ENCODE assay signal across 7 mouse cellular contexts in the genomic region with DNA sequence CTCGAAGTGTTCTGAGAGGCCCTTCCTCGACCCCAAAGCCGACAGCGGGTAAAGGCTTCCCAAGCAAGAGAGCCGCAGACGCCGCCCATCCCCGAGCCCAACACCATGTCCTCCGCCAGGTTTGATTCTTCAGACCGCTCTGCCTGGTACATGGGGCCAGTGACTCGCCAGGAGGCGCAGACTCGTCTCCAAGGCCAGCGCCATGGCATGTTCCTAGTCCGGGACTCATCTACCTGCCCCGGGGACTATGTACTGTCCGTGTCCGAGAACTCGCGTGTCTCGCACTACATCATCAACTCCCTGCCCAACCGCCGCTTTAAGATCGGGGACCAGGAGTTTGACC. TPM values are rescaled to one million over a fixed set of nuclear protein-coding genes. Genes with fewer than 3 reads are reported as not detected.
A peak's percentile ranks its signal among the peaks of the same experiment; 100 is the strongest.
DNase-seq lines count a peak whose midpoint lies in the region; ATAC-seq and TF ChIP-seq lines count a peak whose summit lies in the region.

No protein-coding gene starts in this region.

- no peak for DNase-seq in thymus, adult 2 months
- DNase-seq in thymus, postnatal 36 days, result no peak
- no peak for DNase-seq in brain, embryonic 14.5 days (ENCODE audit: low read depth)
- no peak for DNase-seq in liver, embryonic 11.5 days (ENCODE audit: low spot score)

- no peaks in the 10 kb centered on the region for H3K36me3 ChIP-seq in thymus, adult 2 months (ENCODE audit: control insufficient read depth, insufficient read depth, low read length)
- H3K36me3 ChIP-seq in forebrain, embryonic 12.5 days (replicated peaks), result peaks cover 23% of the 10 kb centered on the region
- peaks cover 5% of the 10 kb centered on the region; the same call in 1 of the 2 replicates for H3K36me3 ChIP-seq in intestine, embryonic 16.5 days (ENCODE audit: control insufficient read depth, insufficient read depth, low read length)
- H3K36me3 ChIP-seq in liver, embryonic 11.5 days (ENCODE audit: control insufficient read depth, insufficient read depth, low read length), result peaks cover 17% of the 10 kb centered on the region; the same call in 1 of the 2 replicates

- peak overlapping the region; percentile 94 for H3K4me3 ChIP-seq in thymus, adult 2 months (ENCODE audit: control insufficient read depth, insufficient read depth, low read length)
- peak overlapping the region; percentile 97 for H3K4me3 ChIP-seq in forebrain, embryonic 12.5 days (replicated peaks)
- H3K4me3 ChIP-seq in intestine, embryonic 16.5 days (ENCODE audit: low read length), result peak overlapping the region; percentile 97
- peak overlapping the region; percentile 90 for H3K4me3 ChIP-seq in liver, embryonic 11.5 days (ENCODE audit: low read depth, low read length)

- H3K9me3 ChIP-seq in forebrain, embryonic 12.5 days, result no peaks in the 10 kb centered on the region
- H3K9me3 ChIP-seq in intestine, embryonic 16.5 days (ENCODE audit: control insufficient read depth, low read length), result no peaks in the 10 kb centered on the region
- H3K9me3 ChIP-seq in liver, embryonic 11.5 days (ENCODE audit: control insufficient read depth, low read length), result no peaks in the 10 kb centered on the region

- WGBS in thymus, adult 2 months, result under 1% methylated on average over 24 of the region's 24 CpGs
- 0% methylated on average over 24 of the region's 24 CpGs for WGBS in forebrain, embryonic 12.5 days
- WGBS in intestine, embryonic 16.5 days, result 0% methylated on average over 24 of the region's 24 CpGs
- WGBS in liver, embryonic 11.5 days, result under 1% methylated on average over 24 of the region's 24 CpGs

- no peak for TF ChIP-seq CTCF in thymus, adult 2 months (IDR thresholded peaks at IDR 0.05; ENCODE audit: borderline replicate concordance, control insufficient read depth, extremely low read depth, insufficient read depth, low read length, poor library complexity)
- no peak for TF ChIP-seq CTCF in brain, embryonic 14.5 days (IDR thresholded peaks at IDR 0.05; ENCODE audit: borderline replicate concordance, extremely low read depth, insufficient read depth, insufficient read length)

- peak overlapping the region; percentile 11; the same call in 1 of the 2 replicates for H3K27ac ChIP-seq in thymus, adult 2 months (ENCODE audit: control insufficient read depth, insufficient read depth, low read length)
- peak overlapping the region; percentile 93 for H3K27ac ChIP-seq in forebrain, embryonic 12.5 days
- H3K27ac ChIP-seq in intestine, embryonic 16.5 days (ENCODE audit: low read length), result peak overlapping the region; percentile 91
- H3K27ac ChIP-seq in liver, embryonic 11.5 days (ENCODE audit: low read depth, low read length), result peak overlapping the region; percentile 81

- peak; percentile 49 for ATAC-seq in forebrain, embryonic 12.5 days (ENCODE audit: low FRiP score)
- ATAC-seq in intestine, embryonic 16.5 days, result peak; percentile 47; the same call in 1 of the 2 replicates
- peak; percentile 48; the same call in 1 of the 2 replicates for ATAC-seq in liver, embryonic 11.5 days (replicated peaks; ENCODE audit: low FRiP score)
- 0 out of 2 replicates have a peak, but pooled peaks have one; percentile 9 for ATAC-seq in monocyte, adult 5-6 weeks (replicated peaks; ENCODE audit: insufficient number of reproducible peaks, low FRiP score, low TSS enrichment, poor library complexity, severe bottlenecking)

- peak overlapping the region; percentile 97 for H3K9ac ChIP-seq in forebrain, embryonic 12.5 days
- peak overlapping the region; percentile 99 for H3K9ac ChIP-seq in intestine, embryonic 16.5 days (ENCODE audit: low read depth, low read length)
- peak overlapping the region; percentile 93 for H3K9ac ChIP-seq in liver, embryonic 11.5 days (ENCODE audit: low read depth, low read length)

- H3K27me3 ChIP-seq in thymus, adult 2 months (ENCODE audit: control insufficient read depth, insufficient read depth, low read length), result no peaks in the 10 kb centered on the region
- no peaks in the 10 kb centered on the region for H3K27me3 ChIP-seq in forebrain, embryonic 12.5 days
- no peaks in the 10 kb centered on the region for H3K27me3 ChIP-seq in intestine, embryonic 16.5 days (replicated peaks; ENCODE audit: control insufficient read depth, insufficient read depth, low read length)
- H3K27me3 ChIP-seq in liver, embryonic 11.5 days (replicated peaks; ENCODE audit: control insufficient read depth, insufficient read depth, low read length), result no peaks in the 10 kb centered on the region

- H3K4me2 ChIP-seq in forebrain, embryonic 12.5 days, result peak overlapping the region; percentile 85
- H3K4me2 ChIP-seq in intestine, embryonic 16.5 days (ENCODE audit: low read depth, low read length), result peak overlapping the region; percentile 64
- H3K4me2 ChIP-seq in liver, embryonic 11.5 days, result peak overlapping the region; percentile 89

- peaks cover 7% of the 10 kb centered on the region; the same call in 1 of the 2 replicates for H3K4me1 ChIP-seq in thymus, adult 2 months (replicated peaks; ENCODE audit: control insufficient read depth, insufficient read depth, low read length)
- peaks cover 27% of the 10 kb centered on the region for H3K4me1 ChIP-seq in forebrain, embryonic 12.5 days
- peaks cover 8% of the 10 kb centered on the region for H3K4me1 ChIP-seq in intestine, embryonic 16.5 days (ENCODE audit: control insufficient read depth, insufficient read depth, low read length)
- H3K4me1 ChIP-seq in liver, embryonic 11.5 days (replicated peaks; ENCODE audit: control insufficient read depth, insufficient read depth, low read length), result peaks cover 16% of the 10 kb centered on the region

- TF ChIP-seq POLR2A in thymus, adult 2 months (IDR thresholded peaks at IDR 0.05; ENCODE audit: control insufficient read depth, extremely low read depth, insufficient read depth, low read length, poor library complexity), result no peak
- peak; percentile 18; the same call in 1 of the 2 replicates for TF ChIP-seq POLR2A in brain, embryonic 14.5 days (IDR thresholded peaks at IDR 0.05; ENCODE audit: borderline replicate concordance, extremely low read depth, insufficient read depth, insufficient read length, poor library complexity, severe bottlenecking)

RNA-seq across cellular contexts. Expression of a gene that starts 0.6 kb away (rescaled TPM):
- polyA plus RNA-seq in thymus, adult 2 months (2012; rRNA removed), result 147 and 200 TPM in 2 replicates
- polyA plus RNA-seq in brain, embryonic 14.5 days (2012; rRNA removed), result 58.5 and 66.4 TPM in 2 replicates
- polyA plus RNA-seq in forebrain, embryonic 12.5 days (2016; fragmentation: Nextera tagmentation; extraction: Ambion mirVana), result 101 and 117 TPM in 2 replicates
- 42.7 and 42.9 TPM in 2 replicates for polyA plus RNA-seq in intestine, embryonic 16.5 days (2015; fragmentation: Nextera tagmentation; extraction: Ambion mirVana)
- polyA plus RNA-seq in liver, embryonic 11.5 days (2014; fragmentation: Nextera tagmentation; extraction: Ambion mirVana), result 45.6 and 46.2 TPM in 2 replicates
- 14.8 to 29.1 TPM (median 28.5 TPM) in 3 replicates for total RNA-seq in monocyte, adult 5-6 weeks (2017)

RNA-seq across cellular contexts. Expression of a gene that starts 37.1 kb away (rescaled TPM):
- polyA plus RNA-seq in thymus, adult 2 months (2012; rRNA removed), result 0.93 and 1.4 TPM in 2 replicates
- 16.6 and 17.4 TPM in 2 replicates for polyA plus RNA-seq in brain, embryonic 14.5 days (2012; rRNA removed)
- 6.8 and 8.3 TPM in 2 replicates for polyA plus RNA-seq in forebrain, embryonic 12.5 days (2016; fragmentation: Nextera tagmentation; extraction: Ambion mirVana)
- 8.9 and 9.7 TPM in 2 replicates for polyA plus RNA-seq in intestine, embryonic 16.5 days (2015; fragmentation: Nextera tagmentation; extraction: Ambion mirVana)
- polyA plus RNA-seq in liver, embryonic 11.5 days (2014; fragmentation: Nextera tagmentation; extraction: Ambion mirVana), result 0.84 and 1.1 TPM in 2 replicates
- total RNA-seq in monocyte, adult 5-6 weeks (2017), result not detected in 3 replicates

RNA-seq across cellular contexts. Expression of a gene that starts 46.2 kb away (rescaled TPM):
- 75.5 and 78.4 TPM in 2 replicates for polyA plus RNA-seq in thymus, adult 2 months (2012; rRNA removed)
- polyA plus RNA-seq in brain, embryonic 14.5 days (2012; rRNA removed), result 131 and 151 TPM in 2 replicates
- 59.7 and 67.8 TPM in 2 replicates for polyA plus RNA-seq in forebrain, embryonic 12.5 days (2016; fragmentation: Nextera tagmentation; extraction: Ambion mirVana)
- 23.1 and 28.6 TPM in 2 replicates for polyA plus RNA-seq in intestine, embryonic 16.5 days (2015; fragmentation: Nextera tagmentation; extraction: Ambion mirVana)
- 29.7 and 30.4 TPM in 2 replicates for polyA plus RNA-seq in liver, embryonic 11.5 days (2014; fragmentation: Nextera tagmentation; extraction: Ambion mirVana)
- 37.0 to 77.2 TPM (median 57.7 TPM) in 3 replicates for total RNA-seq in monocyte, adult 5-6 weeks (2017)

RNA-seq across cellular contexts. Expression of a gene that starts 46.6 kb away (rescaled TPM):
- polyA plus RNA-seq in thymus, adult 2 months (2012; rRNA removed), result 7.5 and 8.1 TPM in 2 replicates
- 9.5 and 19.6 TPM in 2 replicates for polyA plus RNA-seq in brain, embryonic 14.5 days (2012; rRNA removed)
- polyA plus RNA-seq in forebrain, embryonic 12.5 days (2016; fragmentation: Nextera tagmentation; extraction: Ambion mirVana), result 15.5 and 16.9 TPM in 2 replicates
- polyA plus RNA-seq in intestine, embryonic 16.5 days (2015; fragmentation: Nextera tagmentation; extraction: Ambion mirVana), result 15.2 and 15.9 TPM in 2 replicates
- polyA plus RNA-seq in liver, embryonic 11.5 days (2014; fragmentation: Nextera tagmentation; extraction: Ambion mirVana), result 7.2 and 8.7 TPM in 2 replicates
- total RNA-seq in monocyte, adult 5-6 weeks (2017), result 27.6 to 47.3 TPM (median 45.0 TPM) in 3 replicates

RNA-seq across cellular contexts. Expression of a gene that starts 56.1 kb away (rescaled TPM):
- polyA plus RNA-seq in thymus, adult 2 months (2012; rRNA removed), result 291 and 303 TPM in 2 replicates
- 309 and 395 TPM in 2 replicates for polyA plus RNA-seq in brain, embryonic 14.5 days (2012; rRNA removed)
- polyA plus RNA-seq in forebrain, embryonic 12.5 days (2016; fragmentation: Nextera tagmentation; extraction: Ambion mirVana), result 101 TPM in 2 replicates
- 96.8 and 128 TPM in 2 replicates for polyA plus RNA-seq in intestine, embryonic 16.5 days (2015; fragmentation: Nextera tagmentation; extraction: Ambion mirVana)
- 50.2 and 54.8 TPM in 2 replicates for polyA plus RNA-seq in liver, embryonic 11.5 days (2014; fragmentation: Nextera tagmentation; extraction: Ambion mirVana)
- total RNA-seq in monocyte, adult 5-6 weeks (2017), result 31.4 to 51.0 TPM (median 39.1 TPM) in 3 replicates

Comparison
In these comparisons a context has a peak if more than half of its experiments do, and no peak if none do; other contexts are left out.
1. H3K27ac ChIP-seq: peak in every context shown above with its lines; median percentile 93 in forebrain, embryonic 12.5 days; 91 in intestine, embryonic 16.5 days; 81 in liver, embryonic 11.5 days; 11 in thymus, adult 2 months.